Mouse (Mus musculus) kidney, embryonic 15.5 days (tissue): ENCODE measurements around the gene Zbtb20. TPM values are rescaled to one million over a fixed set of nuclear protein-coding genes. Genes with fewer than 3 reads are reported as not detected.

Experiments
- ATAC-seq: fragments of 200-750 bp; cut with Nextera tagmentation; replicated peaks from 2 replicates; pipeline ENCODE4 v1.8.0; 2017; ENCODE audit warnings: moderate TSS enrichment; ENCODE audit not compliant: low FRiP score
- H3K27ac ChIP-seq: fragments of 300-500 bp; sonication (generic); 2 replicates; pipeline ENCODE4 v1.5.1; 2015; ENCODE audit warnings: mild to moderate bottlenecking, inconsistent platforms
- H3K27me3 ChIP-seq: fragments of 300-500 bp; sonication (generic); 2 replicates; pipeline ENCODE4 v1.6.1; 2015; ENCODE audit warnings: inconsistent platforms
- H3K36me3 ChIP-seq: fragments of 300-500 bp; sonication (generic); 2 replicates; pipeline ENCODE4 v1.6.1; 2015; ENCODE audit warnings: inconsistent platforms
- H3K4me1 ChIP-seq: fragments of 300-500 bp; sonication (generic); 2 replicates; pipeline ENCODE4 v1.6.1; 2015; ENCODE audit warnings: inconsistent platforms
- H3K4me2 ChIP-seq: fragments of 300-500 bp; sonication (generic); 2 replicates; pipeline ENCODE4 v1.6.1; 2015; ENCODE audit warnings: moderate library complexity, mild to moderate bottlenecking, inconsistent platforms
- H3K4me3 ChIP-seq: fragments of 300-500 bp; sonication (generic); replicated peaks from 2 replicates; pipeline ENCODE4 v1.5.1; 2015; ENCODE audit warnings: mild to moderate bottlenecking, inconsistent platforms
- H3K9ac ChIP-seq: fragments of 300-500 bp; sonication (generic); 2 replicates; pipeline ENCODE4 v1.6.1; 2015; ENCODE audit warnings: mild to moderate bottlenecking, inconsistent platforms
- H3K9me3 ChIP-seq: fragments of 300-500 bp; sonication (generic); replicated peaks from 2 replicates; pipeline ENCODE4 v1.6.1; 2016; ENCODE audit warnings: inconsistent platforms
- WGBS: fragments of 180-500 bp; shearing (Covaris S2); methylation state at CpG from one replicate; pipeline ENCODE4 v1.1.7; 2015; ENCODE audit warnings: mixed read lengths; 5-methylcytosine and 5-hydroxymethylcytosine counted together
- polyA plus RNA-seq: library from polyadenylated mRNA; unstranded; fragments of >200 nt; fragmentation: Nextera tagmentation; extraction: Ambion mirVana; gene quantifications from 2 replicates; pipeline ENCODE4 v1.2.1, GENCODE M21; 2015

The Zbtb20 gene
- polyA plus RNA-seq, 1 experiment from 2014 or later = 41.2 TPM

- no peaks in the 10 kb centered on the region for H3K9me3 ChIP-seq
- 41% methylated on average over 6 of the region's 6 CpGs for WGBS
- no peak overlapping the region for H3K9ac ChIP-seq
- H3K4me1 ChIP-seq = 0 out of 2 replicates have a peak, but pooled peaks cover 3% of the 10 kb centered on the region
- no peaks in the 10 kb centered on the region for H3K36me3 ChIP-seq
- H3K4me3 ChIP-seq = no peak overlapping the region
- no peaks in the 10 kb centered on the region for H3K27me3 ChIP-seq
- H3K27ac ChIP-seq = no peak overlapping the region
- no peak for ATAC-seq
- H3K4me2 ChIP-seq = no peak overlapping the region
Measured at GRCm38 (mm10) chr16:43035709-43036108, 160.0 kb downstream of the Zbtb20 start.

- peak overlapping the region; percentile 10; the same call in 1 of the 2 replicates for H3K27ac ChIP-seq
- H3K4me1 ChIP-seq = 0 out of 2 replicates have a peak, but pooled peaks cover 3% of the 10 kb centered on the region
- H3K4me2 ChIP-seq = peak overlapping the region; percentile 27; the same call in 1 of the 2 replicates
- H3K27me3 ChIP-seq = no peaks in the 10 kb centered on the region
- 25% methylated on average over 5 of the region's 5 CpGs for WGBS
- ATAC-seq = peak; percentile 40
- H3K9ac ChIP-seq = no peak overlapping the region
- no peak overlapping the region for H3K4me3 ChIP-seq
- H3K9me3 ChIP-seq = no peaks in the 10 kb centered on the region
- no peaks in the 10 kb centered on the region for H3K36me3 ChIP-seq
Measured at GRCm38 (mm10) chr16:43036510-43036909, 160.8 kb downstream of the Zbtb20 start.

GRCm38 (mm10) chr16:43037320-43037719 lies 161.6 kb downstream of the Zbtb20 start:
- no peaks in the 10 kb centered on the region for H3K36me3 ChIP-seq
- H3K4me1 ChIP-seq = 0 out of 2 replicates have a peak, but pooled peaks cover 3% of the 10 kb centered on the region
- WGBS = 91% methylated on average over 4 of the region's 4 CpGs
- no peaks in the 10 kb centered on the region for H3K9me3 ChIP-seq
- H3K27ac ChIP-seq = no peak overlapping the region
- no peak overlapping the region for H3K9ac ChIP-seq
- no peak for ATAC-seq
- H3K27me3 ChIP-seq = no peaks in the 10 kb centered on the region
- H3K4me2 ChIP-seq = no peak overlapping the region
- H3K4me3 ChIP-seq = no peak overlapping the region

GRCm38 (mm10) chr16:43045611-43046010 lies 169.9 kb downstream of the Zbtb20 start:
- no peak for ATAC-seq
- H3K4me3 ChIP-seq = no peak overlapping the region
- H3K4me2 ChIP-seq = no peak overlapping the region
- no peaks in the 10 kb centered on the region for H3K27me3 ChIP-seq
- H3K9ac ChIP-seq = no peak overlapping the region
- H3K27ac ChIP-seq = no peak overlapping the region
- no peaks in the 10 kb centered on the region for H3K9me3 ChIP-seq
- no peaks in the 10 kb centered on the region for H3K4me1 ChIP-seq
- H3K36me3 ChIP-seq = no peaks in the 10 kb centered on the region

GRCm38 (mm10) chr16:43046686-43047085 lies 171.0 kb downstream of the Zbtb20 start:
- H3K36me3 ChIP-seq = no peaks in the 10 kb centered on the region
- no peak for ATAC-seq
- no peak overlapping the region for H3K4me3 ChIP-seq
- no peaks in the 10 kb centered on the region for H3K27me3 ChIP-seq
- no peak overlapping the region for H3K27ac ChIP-seq
- no peak overlapping the region for H3K9ac ChIP-seq
- H3K9me3 ChIP-seq = no peaks in the 10 kb centered on the region
- H3K4me2 ChIP-seq = no peak overlapping the region
- no peaks in the 10 kb centered on the region for H3K4me1 ChIP-seq
- WGBS = 86% methylated on average over 3 of the region's 3 CpGs

GRCm38 (mm10) chr16:43069666-43070295 lies 194.1 kb downstream of the Zbtb20 start:
- Histone ChIP-seq H3K36me3 (no peaks in the 10 kb centered on the region), H3K9ac (no peak overlapping the region), H3K4me1 (peaks cover 11% of the 10 kb centered on the region), H3K27me3 (no peaks in the 10 kb centered on the region), H3K9me3 (no peaks in the 10 kb centered on the region), H3K27ac (peak overlapping the region; percentile 51), H3K4me3 (no peak overlapping the region), H3K4me2 (no peak overlapping the region)
- 55% methylated on average over 3 of the region's 3 CpGs for WGBS
- ATAC-seq = peak; percentile 91

- ATAC-seq = no peak
- Histone ChIP-seq H3K36me3 (no peaks in the 10 kb centered on the region), H3K9ac (no peak overlapping the region), H3K27ac (peak overlapping the region; percentile 62; the same call in 1 of the 2 replicates), H3K4me2 (no peak overlapping the region), H3K4me3 (no peak overlapping the region), H3K27me3 (no peaks in the 10 kb centered on the region), H3K4me1 (peaks cover 11% of the 10 kb centered on the region), H3K9me3 (no peaks in the 10 kb centered on the region)
- WGBS = 86% methylated on average over 3 of the region's 3 CpGs
Measured at GRCm38 (mm10) chr16:43071875-43072274, 196.2 kb downstream of the Zbtb20 start.

GRCm38 (mm10) chr16:43072818-43073594 lies 197.3 kb downstream of the Zbtb20 start:
- no peaks in the 10 kb centered on the region for H3K9me3 ChIP-seq
- H3K4me1 ChIP-seq = peaks cover 11% of the 10 kb centered on the region
- no peaks in the 10 kb centered on the region for H3K36me3 ChIP-seq
- no peak overlapping the region for H3K4me3 ChIP-seq
- WGBS = 77% methylated on average over 5 of the region's 5 CpGs
- no peak overlapping the region for H3K27ac ChIP-seq
- no peaks in the 10 kb centered on the region for H3K27me3 ChIP-seq
- peak; percentile 75 for ATAC-seq
- H3K9ac ChIP-seq = no peak overlapping the region
- H3K4me2 ChIP-seq = no peak overlapping the region

- Histone ChIP-seq H3K9me3 (no peaks in the 10 kb centered on the region), H3K4me1 (peaks cover 11% of the 10 kb centered on the region; the same call in 1 of the 2 replicates), H3K4me3 (no peak overlapping the region), H3K9ac (no peak overlapping the region), H3K4me2 (no peak overlapping the region), H3K36me3 (no peaks in the 10 kb centered on the region), H3K27me3 (no peaks in the 10 kb centered on the region), H3K27ac (peak overlapping the region; percentile 51; the same call in 1 of the 2 replicates)
- no peak for ATAC-seq
- WGBS = 72% methylated on average over 2 of the region's 2 CpGs
Measured at GRCm38 (mm10) chr16:43080403-43080802, 204.7 kb downstream of the Zbtb20 start.

GRCm38 (mm10) chr16:43080923-43081702 lies 205.4 kb downstream of the Zbtb20 start:
- Histone ChIP-seq H3K36me3 (no peaks in the 10 kb centered on the region), H3K27me3 (no peaks in the 10 kb centered on the region), H3K4me3 (no peak overlapping the region), H3K27ac (peak overlapping the region; percentile 51), H3K9ac (no peak overlapping the region), H3K9me3 (no peaks in the 10 kb centered on the region), H3K4me1 (peaks cover 11% of the 10 kb centered on the region; the same call in 1 of the 2 replicates), H3K4me2 (no peak overlapping the region)
- 72% methylated on average over 5 of the region's 5 CpGs for WGBS
- ATAC-seq = peak; percentile 18; the same call in 1 of the 2 replicates

- ATAC-seq = peak; percentile 79
- Histone ChIP-seq H3K4me3 (no peak overlapping the region), H3K4me2 (no peak overlapping the region), H3K27ac (0 out of 2 replicates have a peak overlapping the region, but pooled peaks have one; percentile 27), H3K36me3 (no peaks in the 10 kb centered on the region), H3K27me3 (no peaks in the 10 kb centered on the region), H3K9ac (no peak overlapping the region), H3K4me1 (peaks cover 11% of the 10 kb centered on the region; the same call in 1 of the 2 replicates), H3K9me3 (no peaks in the 10 kb centered on the region)
- WGBS = 46% methylated on average over 6 of the region's 6 CpGs
Measured at GRCm38 (mm10) chr16:43081995-43082394, 206.3 kb downstream of the Zbtb20 start.
